Mouse (Mus musculus) neural tube, embryonic 14.5 days (tissue): Measurements from ENCODE around the gene Gm7929. TPM values are rescaled to one million over a fixed set of nuclear protein-coding genes. Genes with fewer than 3 reads are reported as not detected.
"Not testable (repeated sequence)": the region's sequence is repeated elsewhere in the genome, so short reads cannot be mapped to it uniquely, and the experiment has no call there.

Experiments
- ATAC-seq: fragments of 200-750 bp; cut with Nextera tagmentation; 2 replicates; pipeline ENCODE4 v1.8.0; 2017; ENCODE audit warnings: low read depth, mild to moderate bottlenecking, moderate TSS enrichment, moderate library complexity
- H3K27ac ChIP-seq: fragments of 300-500 bp; sonication (generic); 2 replicates; pipeline ENCODE4 v1.5.1; 2014; ENCODE audit warnings: low read depth, mild to moderate bottlenecking, control low read depth, low read length, moderate library complexity, mixed read lengths
- H3K27me3 ChIP-seq: fragments of 300-500 bp; sonication (generic); 2 replicates; pipeline ENCODE4 v1.6.1; 2014; ENCODE audit warnings: low read length; ENCODE audit not compliant: control insufficient read depth, insufficient read depth
- H3K36me3 ChIP-seq: fragments of 300-500 bp; sonication (generic); 2 replicates; pipeline ENCODE4 v1.6.1; 2014; ENCODE audit warnings: low read length, mixed read lengths; ENCODE audit not compliant: control insufficient read depth, insufficient read depth
- H3K4me1 ChIP-seq: fragments of 300-500 bp; sonication (generic); 2 replicates; pipeline ENCODE4 v1.6.1; 2014; ENCODE audit warnings: low read length; ENCODE audit not compliant: control insufficient read depth, insufficient read depth
- H3K4me2 ChIP-seq: fragments of 300-500 bp; sonication (generic); 2 replicates; pipeline ENCODE4 v1.6.1; 2014; ENCODE audit warnings: mild to moderate bottlenecking, low read depth, low read length, control low read depth
- H3K4me3 ChIP-seq: fragments of 300-500 bp; sonication (generic); 2 replicates; pipeline ENCODE4 v1.5.1; 2014; ENCODE audit warnings: low read depth, low read length, control low read depth, mixed read lengths
- H3K9ac ChIP-seq: fragments of 300-500 bp; sonication (generic); replicated peaks from 2 replicates; pipeline ENCODE4 v1.6.1; 2014; ENCODE audit warnings: low read depth, mild to moderate bottlenecking, control low read depth, low read length, mixed read lengths
- H3K9me3 ChIP-seq: fragments of 300-500 bp; sonication (generic); 2 replicates; pipeline ENCODE4 v1.6.1; 2016; ENCODE audit warnings: low read length; ENCODE audit not compliant: control insufficient read depth
- WGBS: fragments of 180-500 bp; shearing (Covaris S2); extraction: QIAGEN DNeasy Blood & Tissue Kit; methylation state at CpG from one replicate; pipeline ENCODE4 v1.1.7; 2014; 5-methylcytosine and 5-hydroxymethylcytosine counted together
- polyA plus RNA-seq: library from polyadenylated mRNA; unstranded; fragments of >200 nt; fragmentation: Nextera tagmentation; extraction: Ambion mirVana; gene quantifications from 2 replicates; pipeline ENCODE4 v1.2.1, GENCODE M21; 2014

Gm7929 gene
- polyA plus RNA-seq: not detected in 2 replicates

- not testable (repeated sequence) for H3K4me3 ChIP-seq, H3K4me2 ChIP-seq, H3K27ac ChIP-seq, ATAC-seq, H3K36me3 ChIP-seq, H3K9ac ChIP-seq, H3K9me3 ChIP-seq, H3K4me1 ChIP-seq, H3K27me3 ChIP-seq
- no CpG with 5 or more reads among the region's 1 CpGs for WGBS
These were observed at the start of gene Gm7929 for GRCm38 (mm10) chr14:41750514-41750913. Gm7929 (minus strand) TSS chr14:41750614.

GRCm38 (mm10) chr14:41772341-41772740, 21.9 kb upstream of the Gm7929 start, which contains the start of gene Gm47189:
Gm47189 (minus strand) TSS chr14:41772441.
- not testable (repeated sequence) for H3K27me3 ChIP-seq, H3K9ac ChIP-seq, H3K36me3 ChIP-seq, H3K27ac ChIP-seq, ATAC-seq, H3K4me2 ChIP-seq, H3K9me3 ChIP-seq, H3K4me1 ChIP-seq, H3K4me3 ChIP-seq

DNA sequence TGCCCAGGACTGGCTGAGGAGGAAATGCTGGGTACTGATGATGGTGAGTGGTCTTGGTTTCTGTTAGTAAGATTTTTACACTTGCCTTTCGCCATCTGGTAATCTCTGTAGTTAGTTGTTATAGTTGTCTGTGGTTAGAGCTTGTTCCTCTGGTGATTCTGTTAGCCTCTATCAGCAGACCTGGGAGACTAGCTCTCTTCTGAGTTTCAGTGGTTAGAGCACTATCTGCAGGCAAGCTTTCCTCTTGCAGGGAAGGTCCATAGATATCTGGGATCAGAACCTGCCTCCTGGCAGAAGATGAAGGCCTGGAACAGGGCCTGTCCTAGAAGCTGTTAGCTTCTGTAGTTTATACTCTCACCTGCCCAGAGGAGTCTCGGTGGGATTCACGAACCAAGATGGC, 5.5 kb upstream of the Gm7929 start:
- H3K9ac ChIP-seq, H3K27me3 ChIP-seq, H3K4me3 ChIP-seq, H3K4me2 ChIP-seq, H3K9me3 ChIP-seq, H3K36me3 ChIP-seq, H3K27ac ChIP-seq, H3K4me1 ChIP-seq, ATAC-seq: not testable (repeated sequence)
- WGBS: 86% methylated on average over 2 of the region's 3 CpGs

- not testable (repeated sequence) for H3K9ac ChIP-seq, H3K27me3 ChIP-seq, H3K4me2 ChIP-seq, H3K4me1 ChIP-seq, H3K9me3 ChIP-seq, H3K36me3 ChIP-seq, ATAC-seq, H3K4me3 ChIP-seq, H3K27ac ChIP-seq
- 76% methylated on average over 17 of the region's 17 CpGs for WGBS
These were observed 27.0 kb downstream of the Gm7929 start for GRCm38 (mm10) chr14:41723437-41723836.

GRCm38 (mm10) chr14:41717180-41717579, 33.2 kb downstream of the Gm7929 start:
- H3K27ac ChIP-seq, H3K36me3 ChIP-seq, H3K4me3 ChIP-seq, H3K27me3 ChIP-seq, ATAC-seq, H3K4me1 ChIP-seq, H3K9ac ChIP-seq, H3K9me3 ChIP-seq, H3K4me2 ChIP-seq: not testable (repeated sequence)
- WGBS: 87% methylated on average over 1 of the region's 1 CpGs

DNA sequence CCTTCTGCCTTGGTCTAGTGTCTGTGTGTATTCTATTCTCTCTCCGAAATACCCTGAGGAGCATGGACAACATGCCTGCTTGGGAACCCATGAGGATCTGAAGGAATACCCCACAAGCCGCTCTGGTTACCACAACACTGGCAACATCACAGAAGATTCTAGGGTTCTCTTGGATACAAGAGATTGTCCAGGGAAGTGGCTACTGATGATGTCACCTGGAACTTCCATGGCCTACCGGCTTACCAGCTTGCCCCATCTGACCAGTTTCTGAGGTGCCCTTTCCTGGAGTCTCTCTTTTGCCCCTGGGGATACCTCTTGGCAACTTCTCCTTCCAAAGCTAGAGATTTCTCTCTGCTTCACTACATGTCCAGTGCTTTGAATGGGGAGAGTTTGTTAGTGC, 48.6 kb downstream of the Gm7929 start, which contains the start of gene Gm8068:
TSS of gene Gm8068 (minus strand) at position 101 of the 400 bp plus-strand sequence.
- not testable (repeated sequence) for ATAC-seq, H3K27ac ChIP-seq, H3K4me1 ChIP-seq, H3K4me2 ChIP-seq, H3K36me3 ChIP-seq, H3K9ac ChIP-seq, H3K9me3 ChIP-seq, H3K27me3 ChIP-seq, H3K4me3 ChIP-seq
- WGBS: no CpG with 5 or more reads among the region's 3 CpGs

Other genes starting within 250 kb of the Gm7929 start
- gene Gm7970, start 195.0 kb downstream of the Gm7929 start, polyA plus RNA-seq: not detected in 2 replicates
- not detected in 2 replicates for gene 1700049E17Rik2, start 177.4 kb downstream of the Gm7929 start, polyA plus RNA-seq
- not detected in 2 replicates for gene Gm3072, start 126.0 kb downstream of the Gm7929 start, polyA plus RNA-seq
- gene Gm3676, start 104.1 kb downstream of the Gm7929 start, polyA plus RNA-seq: not detected in 2 replicates
- gene Gm8068, start 48.7 kb downstream of the Gm7929 start, polyA plus RNA-seq: not detected in 2 replicates
- gene Gm47189, start 21.8 kb upstream of the Gm7929 start, polyA plus RNA-seq: not detected in 2 replicates
- not detected in 2 replicates for gene Gm7980, start 156.7 kb upstream of the Gm7929 start, polyA plus RNA-seq
- gene 1700049E17Rik1, start 174.3 kb upstream of the Gm7929 start, polyA plus RNA-seq: not detected in 2 replicates
- not detected in 2 replicates for gene 1700024B05Rik, start 193.4 kb upstream of the Gm7929 start, polyA plus RNA-seq
- gene Gm6401, start 217.3 kb upstream of the Gm7929 start, polyA plus RNA-seq: not detected in 2 replicates
- gene Gm3543, start 232.7 kb upstream of the Gm7929 start, polyA plus RNA-seq: not detected in 2 replicates